8 mouse cellular contexts compared by ENCODE assay signal in the genomic region with DNA sequence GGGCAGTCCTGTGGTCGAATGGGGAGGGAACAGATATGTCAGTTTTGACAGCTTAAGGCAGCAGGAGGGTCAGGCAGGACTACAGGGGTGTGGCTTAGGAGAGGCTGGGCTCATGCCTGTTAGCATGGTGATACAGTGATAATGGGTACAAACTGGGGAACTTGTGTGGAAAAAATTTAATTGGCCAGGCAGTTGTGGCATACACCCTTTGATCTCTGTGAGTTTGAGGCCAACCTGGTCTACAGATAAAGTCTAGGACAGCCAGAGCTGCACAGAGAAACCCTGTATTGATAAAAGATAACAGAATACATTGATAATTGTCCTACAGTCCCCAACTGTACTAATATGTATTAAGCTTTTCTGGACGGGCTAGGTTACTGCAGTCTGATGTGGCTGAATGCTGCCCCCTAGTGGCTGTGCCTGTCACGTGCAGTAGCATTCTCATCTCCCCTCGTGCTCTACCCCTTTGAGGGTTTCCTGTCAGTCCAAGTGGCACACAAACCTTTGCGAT. TPM values are rescaled to one million over a fixed set of nuclear protein-coding genes. Genes with fewer than 3 reads are reported as not detected.
DNase-seq lines count a peak whose midpoint lies in the region; ATAC-seq lines count a peak whose summit lies in the region.

No protein-coding gene starts in this region.

- H3K27me3 ChIP-seq in liver, embryonic 13.5 days: peaks cover 4% of the 10 kb centered on the region; the same call in 1 of the 2 replicates
- H3K27me3 ChIP-seq in neural tube, embryonic 11.5 days (ENCODE audit: control insufficient read depth, insufficient read depth, low read length): no peaks in the 10 kb centered on the region

- H3K27ac ChIP-seq in liver, embryonic 13.5 days: peak overlapping the region; percentile 83
- H3K27ac ChIP-seq in neural tube, embryonic 11.5 days (ENCODE audit: low read depth, low read length): no peak overlapping the region

- H3K9ac ChIP-seq in liver, embryonic 13.5 days: peak overlapping the region; percentile 40
- H3K9ac ChIP-seq in neural tube, embryonic 11.5 days (ENCODE audit: low read length): no peak overlapping the region

- peak overlapping the region; percentile 43 for H3K4me2 ChIP-seq in liver, embryonic 13.5 days
- no peak overlapping the region for H3K4me2 ChIP-seq in neural tube, embryonic 11.5 days (ENCODE audit: low read depth)

- WGBS in liver, embryonic 13.5 days (ENCODE audit: insufficient replicate concordance): 3% methylated on average over 5 of the region's 5 CpGs
- 24% methylated on average over 5 of the region's 5 CpGs for WGBS in neural tube, embryonic 11.5 days

- 0 out of 2 replicates have a peak overlapping the region, but pooled peaks have one; percentile 2 for H3K4me3 ChIP-seq in liver, embryonic 13.5 days (replicated peaks)
- no peak overlapping the region for H3K4me3 ChIP-seq in neural tube, embryonic 11.5 days (ENCODE audit: low read depth, low read length)

- DNase-seq in right cerebral cortex, adult 18-20 months: peak; percentile 56
- no peak for DNase-seq in right cerebral cortex, postnatal 25 days
- DNase-seq in adrenal gland, postnatal 14 days: peak; percentile 87
- DNase-seq in kidney, adult 11 months: peak; percentile 38
- peak; percentile 76 for DNase-seq in liver, embryonic 13.5 days
- DNase-seq in neural tube, embryonic 11.5 days (ENCODE audit: low spot score): peak; percentile 67
- peak; percentile 79 for DNase-seq in thymus, postnatal 0 days (ENCODE audit: low spot score)

- H3K4me1 ChIP-seq in liver, embryonic 13.5 days (replicated peaks): peaks cover 49% of the 10 kb centered on the region
- H3K4me1 ChIP-seq in neural tube, embryonic 11.5 days (ENCODE audit: control insufficient read depth, insufficient read depth, low read length): no peaks in the 10 kb centered on the region

- peak; percentile 72 for ATAC-seq in erythroblast, adult 5-6 weeks (replicated peaks; ENCODE audit: low FRiP score, poor library complexity, severe bottlenecking)
- ATAC-seq in liver, embryonic 13.5 days (ENCODE audit: low read depth): peak; percentile 93
- 0 out of 2 replicates have a peak, but pooled peaks have one; percentile 48 for ATAC-seq in neural tube, embryonic 11.5 days (ENCODE audit: insufficient read depth, low FRiP score, low TSS enrichment)

- H3K36me3 ChIP-seq in liver, embryonic 13.5 days: no peaks in the 10 kb centered on the region
- H3K36me3 ChIP-seq in neural tube, embryonic 11.5 days (ENCODE audit: control insufficient read depth, insufficient read depth, low read length): no peaks in the 10 kb centered on the region

- no peaks in the 10 kb centered on the region for H3K9me3 ChIP-seq in liver, embryonic 13.5 days (replicated peaks)
- H3K9me3 ChIP-seq in neural tube, embryonic 11.5 days (ENCODE audit: control insufficient read depth, low read length): no peaks in the 10 kb centered on the region

RNA-seq across cellular contexts. Expression of a gene that starts 8.5 kb away (rescaled TPM):
- total RNA-seq in adrenal gland, postnatal 14 days (2021): 0.11 TPM in 1 of 2 replicates, not detected in the other
- not detected in 2 replicates for total RNA-seq in erythroblast, adult 5-6 weeks (2015; ENCODE audit: low replicate concordance)
- total RNA-seq in erythroblast, adult 5-6 weeks (2017; ENCODE audit: low replicate concordance): 0.17 TPM in 1 of 2 replicates, not detected in the other
- polyA plus RNA-seq in liver, embryonic 13.5 days (2015; fragmentation: Nextera tagmentation; extraction: Ambion mirVana): 0.05 TPM in 1 of 2 replicates, not detected in the other
- polyA plus RNA-seq in neural tube, embryonic 11.5 days (2014; fragmentation: Nextera tagmentation; extraction: Ambion mirVana): 0.08 and 0.11 TPM in 2 replicates
- polyA plus RNA-seq in thymus, postnatal 0 days (2015; fragmentation: Nextera tagmentation; extraction: Ambion mirVana): 0.08 and 0.09 TPM in 2 replicates

RNA-seq across cellular contexts. Expression of a gene that starts 20.6 kb away (rescaled TPM):
- total RNA-seq in adrenal gland, postnatal 14 days (2021): 252 and 257 TPM in 2 replicates
- 12.1 and 17.6 TPM in 2 replicates for total RNA-seq in erythroblast, adult 5-6 weeks (2015; ENCODE audit: low replicate concordance)
- 14.1 and 24.7 TPM in 2 replicates for total RNA-seq in erythroblast, adult 5-6 weeks (2017; ENCODE audit: low replicate concordance)
- polyA plus RNA-seq in liver, embryonic 13.5 days (2015; fragmentation: Nextera tagmentation; extraction: Ambion mirVana): 249 and 266 TPM in 2 replicates
- polyA plus RNA-seq in neural tube, embryonic 11.5 days (2014; fragmentation: Nextera tagmentation; extraction: Ambion mirVana): 312 and 323 TPM in 2 replicates
- polyA plus RNA-seq in thymus, postnatal 0 days (2015; fragmentation: Nextera tagmentation; extraction: Ambion mirVana): 337 and 351 TPM in 2 replicates

RNA-seq across cellular contexts. Expression of a gene that starts 25.1 kb away (rescaled TPM):
- total RNA-seq in adrenal gland, postnatal 14 days (2021): 30.5 and 33.0 TPM in 2 replicates
- total RNA-seq in erythroblast, adult 5-6 weeks (2015; ENCODE audit: low replicate concordance): 225 and 274 TPM in 2 replicates
- total RNA-seq in erythroblast, adult 5-6 weeks (2017; ENCODE audit: low replicate concordance): 343 and 430 TPM in 2 replicates
- polyA plus RNA-seq in liver, embryonic 13.5 days (2015; fragmentation: Nextera tagmentation; extraction: Ambion mirVana): 56.8 and 58.9 TPM in 2 replicates
- 31.2 and 34.2 TPM in 2 replicates for polyA plus RNA-seq in neural tube, embryonic 11.5 days (2014; fragmentation: Nextera tagmentation; extraction: Ambion mirVana)
- polyA plus RNA-seq in thymus, postnatal 0 days (2015; fragmentation: Nextera tagmentation; extraction: Ambion mirVana): 26.8 and 27.7 TPM in 2 replicates

RNA-seq across cellular contexts. Expression of a gene that starts 25.2 kb away (rescaled TPM):
- 35.1 and 43.3 TPM in 2 replicates for total RNA-seq in adrenal gland, postnatal 14 days (2021)
- 27.8 and 33.2 TPM in 2 replicates for total RNA-seq in erythroblast, adult 5-6 weeks (2015; ENCODE audit: low replicate concordance)
- 59.8 and 67.9 TPM in 2 replicates for total RNA-seq in erythroblast, adult 5-6 weeks (2017; ENCODE audit: low replicate concordance)
- 192 and 208 TPM in 2 replicates for polyA plus RNA-seq in liver, embryonic 13.5 days (2015; fragmentation: Nextera tagmentation; extraction: Ambion mirVana)
- 305 and 307 TPM in 2 replicates for polyA plus RNA-seq in neural tube, embryonic 11.5 days (2014; fragmentation: Nextera tagmentation; extraction: Ambion mirVana)
- 338 and 340 TPM in 2 replicates for polyA plus RNA-seq in thymus, postnatal 0 days (2015; fragmentation: Nextera tagmentation; extraction: Ambion mirVana)

RNA-seq across cellular contexts. Expression of a gene that starts 36.3 kb away (rescaled TPM):
- total RNA-seq in adrenal gland, postnatal 14 days (2021): 1.0 and 1.2 TPM in 2 replicates
- total RNA-seq in erythroblast, adult 5-6 weeks (2015; ENCODE audit: low replicate concordance): not detected in 2 replicates
- total RNA-seq in erythroblast, adult 5-6 weeks (2017; ENCODE audit: low replicate concordance): not detected in 2 replicates
- not detected in 2 replicates for polyA plus RNA-seq in liver, embryonic 13.5 days (2015; fragmentation: Nextera tagmentation; extraction: Ambion mirVana)
- polyA plus RNA-seq in neural tube, embryonic 11.5 days (2014; fragmentation: Nextera tagmentation; extraction: Ambion mirVana): 0.40 and 0.66 TPM in 2 replicates
- 0.06 and 0.18 TPM in 2 replicates for polyA plus RNA-seq in thymus, postnatal 0 days (2015; fragmentation: Nextera tagmentation; extraction: Ambion mirVana)
